Mouse (Mus musculus) myocyte (in vitro differentiated cells): Measurements from ENCODE around the gene Nxn. TPM values are rescaled to one million over a fixed set of nuclear protein-coding genes. Genes with fewer than 3 reads are reported as not detected.
A peak's percentile ranks its signal among the peaks of the same experiment; 100 is the strongest.

ENCODE experiments used
- H3K27me3 ChIP-seq: one replicate; pipeline ENCODE4 v1.6.1; 2011; ENCODE audit not compliant: control insufficient read depth, insufficient read depth, insufficient read length
- H3K36me3 ChIP-seq: one replicate; pipeline ENCODE4 v1.6.1; 2011; ENCODE audit not compliant: control insufficient read depth, insufficient read depth
- H3K4me2 ChIP-seq: one replicate; pipeline ENCODE4 v1.6.1; 2011; ENCODE audit warnings: low read depth, control low read depth
- H3K4me3 ChIP-seq: one replicate; pipeline ENCODE4 v1.5.1; 2011; ENCODE audit warnings: mild to moderate bottlenecking, control low read depth, moderate library complexity
- H3K79me2 ChIP-seq: one replicate; pipeline ENCODE4 v1.6.1; 2011; ENCODE audit not compliant: control insufficient read depth, insufficient read depth
- H3ac ChIP-seq: one replicate; pipeline ENCODE4 v1.6.1; 2011; ENCODE audit not compliant: control insufficient read depth, insufficient read length
- CEBPB ChIP-seq: IDR thresholded peaks from 2 replicates; pipeline ENCODE4 v1.6.1; 2011; ENCODE audit warnings: mild to moderate bottlenecking, moderate library complexity; ENCODE audit not compliant: poor library complexity, insufficient read depth, severe bottlenecking
- E2F4 ChIP-seq: IDR thresholded peaks from one replicate; pipeline ENCODE4 v1.6.1; 2011; ENCODE audit warnings: mild to moderate bottlenecking, control low read depth, moderate library complexity; ENCODE audit not compliant: insufficient read depth
- MAX ChIP-seq: IDR thresholded peaks from one replicate; pipeline ENCODE4 v1.6.1; 2011; ENCODE audit warnings: low read depth, mild to moderate bottlenecking, control low read depth
- MYOD1 ChIP-seq, 3 experiments: IDR thresholded peaks; one replicate each; pipeline ENCODE4 v1.6.1; 2011; ENCODE audit warnings: control low read depth in 2 of 3, low read depth in 2 of 3, mild to moderate bottlenecking in 2 of 3, moderate library complexity in 1 of 3; ENCODE audit not compliant: insufficient read length in 2 of 3, control insufficient read depth in 1 of 3
- MYOG ChIP-seq, 3 experiments: IDR thresholded peaks; one replicate each; pipeline ENCODE4 v1.6.1; 2011; ENCODE audit warnings: control low read depth in 2 of 3, low read depth in 2 of 3, mild to moderate bottlenecking in 2 of 3; ENCODE audit not compliant: insufficient read length in 2 of 3, control insufficient read depth in 1 of 3, insufficient read depth in 1 of 3
- POLR2A ChIP-seq: IDR thresholded peaks from one replicate; pipeline ENCODE4 v1.6.1; 2011; ENCODE audit warnings: low read depth, mild to moderate bottlenecking, control low read depth, moderate library complexity; ENCODE audit not compliant: insufficient read length
- POLR2AphosphoS2 ChIP-seq: IDR thresholded peaks from one replicate; pipeline ENCODE4 v1.6.1; 2011; ENCODE audit warnings: low read depth, control low read depth; ENCODE audit not compliant: insufficient read length
- REST ChIP-seq: IDR thresholded peaks from one replicate; pipeline ENCODE4 v1.6.1; 2011; ENCODE audit warnings: mild to moderate bottlenecking, control low read depth, moderate library complexity; ENCODE audit not compliant: insufficient read depth, insufficient read length
- SRF ChIP-seq: IDR thresholded peaks from one replicate; pipeline ENCODE4 v1.6.1; 2011; ENCODE audit warnings: low read depth; ENCODE audit not compliant: control insufficient read depth, insufficient read length
- TCF12 ChIP-seq: IDR thresholded peaks from one replicate; pipeline ENCODE4 v1.6.1; 2011; ENCODE audit warnings: mild to moderate bottlenecking, control low read depth; ENCODE audit not compliant: poor library complexity, insufficient read depth, severe bottlenecking
- TCF3 ChIP-seq: IDR thresholded peaks from one replicate; pipeline ENCODE4 v1.6.1; 2011; ENCODE audit warnings: low read depth, control low read depth; ENCODE audit not compliant: insufficient read length
- USF1 ChIP-seq: IDR thresholded peaks from one replicate; pipeline ENCODE4 v1.6.1; 2011; ENCODE audit warnings: low read depth, mild to moderate bottlenecking, control low read depth, moderate library complexity
- polyA plus RNA-seq: library from polyadenylated mRNA; unstranded; fragments of >200 nt; fragmentation: generic; extraction: Trizol; gene quantifications from one replicate; pipeline ENCODE4 v1.2.1, GENCODE M21; 2012; ENCODE audit warnings: missing spikeins

The Nxn gene
- polyA plus RNA-seq, 1 experiment: 76.8 TPM

DNA sequence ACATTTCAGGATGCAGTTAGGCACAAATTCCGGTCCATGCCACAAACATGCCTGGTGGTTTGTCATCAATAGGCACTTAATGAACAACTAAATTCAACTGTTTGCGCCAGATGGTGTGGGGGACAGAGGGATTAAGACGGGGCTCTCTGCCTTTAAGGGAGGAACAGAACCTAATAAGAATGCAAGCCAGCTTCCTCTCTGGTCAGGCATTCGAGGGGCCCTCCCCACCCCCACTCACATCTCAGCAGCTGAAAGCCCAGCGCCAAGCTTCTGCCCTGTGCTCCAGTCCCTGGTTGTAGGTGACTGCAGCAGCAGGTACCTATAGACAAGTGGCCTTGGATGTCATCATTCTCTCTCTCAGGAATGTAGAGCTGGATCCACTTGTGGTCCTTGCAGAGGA, 104.9 kb downstream of the Nxn start:
- Histone ChIP-seq H3K4me2 (no peak overlapping the region), H3K4me3 (no peak overlapping the region), H3ac (no peak overlapping the region), H3K27me3 (no peaks in the 10 kb centered on the region), H3K36me3 (no peaks in the 10 kb centered on the region), H3K79me2 (peaks cover 58% of the 10 kb centered on the region)
- TF ChIP-seq USF1: no peak
- no peak for TF ChIP-seq POLR2AphosphoS2

- no peak for TF ChIP-seq USF1
- TF ChIP-seq POLR2A: no peak
- no peak for TF ChIP-seq TCF12
- no peak for TF ChIP-seq MAX
- peaks cover 61% of the 10 kb centered on the region for H3K79me2 ChIP-seq
- H3ac ChIP-seq: no peak overlapping the region
- H3K4me3 ChIP-seq: no peak overlapping the region
- H3K36me3 ChIP-seq: no peaks in the 10 kb centered on the region
- no peaks in the 10 kb centered on the region for H3K27me3 ChIP-seq
- H3K4me2 ChIP-seq: no peak overlapping the region
These were observed 106.1 kb downstream of the Nxn start for GRCm38 (mm10) chr11:76292831-76293230.

DNA sequence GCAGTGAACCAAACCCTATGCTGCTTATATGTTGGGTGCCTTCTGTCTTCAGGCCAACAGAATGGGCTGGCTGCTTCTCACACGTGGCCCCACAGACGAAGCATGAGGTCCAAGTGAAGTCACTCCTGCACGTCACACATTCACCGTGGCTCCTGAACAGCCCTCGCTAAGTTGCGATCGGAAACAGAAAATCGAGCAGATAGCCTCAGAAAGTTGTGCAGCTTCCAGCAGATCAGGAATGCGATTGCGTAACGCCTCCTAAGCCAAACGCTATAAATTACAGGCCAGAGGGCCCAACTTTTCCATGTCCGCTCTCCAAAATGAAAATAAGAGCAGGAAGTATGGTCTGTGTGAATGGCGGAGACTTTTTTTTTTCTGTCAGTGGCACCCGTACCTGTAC, 106.5 kb downstream of the Nxn start:
- no peaks in the 10 kb centered on the region for H3K27me3 ChIP-seq
- no peak overlapping the region for H3K4me3 ChIP-seq
- H3K36me3 ChIP-seq: no peaks in the 10 kb centered on the region
- H3K4me2 ChIP-seq: no peak overlapping the region
- H3ac ChIP-seq: no peak overlapping the region
- peaks cover 57% of the 10 kb centered on the region for H3K79me2 ChIP-seq
- TF ChIP-seq MYOD1 (IDR thresholded peaks at IDR 0.05; ENCODE audit: control insufficient read depth in 1 of 3, insufficient read length in 2 of 3, low read depth in 2 of 3) (no peak), USF1 (no peak), TCF12 (no peak), SRF (no peak), REST (no peak), POLR2A (no peak), POLR2AphosphoS2 (no peak), CEBPB (peak; percentile 97)

- Histone ChIP-seq H3K36me3 (no peaks in the 10 kb centered on the region), H3K79me2 (peaks cover 57% of the 10 kb centered on the region), H3ac (no peak overlapping the region), H3K4me3 (no peak overlapping the region), H3K4me2 (no peak overlapping the region), H3K27me3 (no peaks in the 10 kb centered on the region)
- TF ChIP-seq TCF12 (no peak), MYOG (IDR thresholded peaks at IDR 0.05; ENCODE audit: control insufficient read depth in 1 of 3, insufficient read depth in 1 of 3, insufficient read length in 2 of 3, low read depth in 2 of 3) (no peak), E2F4 (no peak), MAX (no peak), REST (no peak), MYOD1 (IDR thresholded peaks at IDR 0.05; ENCODE audit: control insufficient read depth in 1 of 3, insufficient read length in 2 of 3, low read depth in 2 of 3) (no peak), CEBPB (no peak), POLR2A (no peak), POLR2AphosphoS2 (no peak), SRF (no peak), TCF3 (no peak), USF1 (no peak)
These were observed 107.0 kb downstream of the Nxn start for GRCm38 (mm10) chr11:76291960-76292359.

GRCm38 (mm10) chr11:76290367-76290766, 108.6 kb downstream of the Nxn start:
- Histone ChIP-seq H3K36me3 (no peaks in the 10 kb centered on the region), H3K4me2 (no peak overlapping the region), H3K27me3 (no peaks in the 10 kb centered on the region), H3ac (no peak overlapping the region), H3K79me2 (peaks cover 49% of the 10 kb centered on the region), H3K4me3 (no peak overlapping the region)
- no peak for TF ChIP-seq TCF12
- TF ChIP-seq POLR2A: no peak
- no peak for TF ChIP-seq E2F4
- TF ChIP-seq SRF: no peak
- no peak for TF ChIP-seq REST
- TF ChIP-seq CEBPB: no peak
- TF ChIP-seq TCF3: no peak
- TF ChIP-seq USF1: no peak
- TF ChIP-seq MYOD1 (IDR thresholded peaks at IDR 0.05; ENCODE audit: control insufficient read depth in 1 of 3, insufficient read length in 2 of 3, low read depth in 2 of 3): no peak
